Mouse (Mus musculus) megakaryocyte, embryonic 14.5 days (primary cell): Measurements from ENCODE around the gene Scrt2.

Source experiments
- FLI1 ChIP-seq: IDR thresholded peaks from 2 replicates; pipeline ENCODE4 v1.6.1; 2012; ENCODE audit warnings: low read length, inconsistent platforms, mixed read lengths
- GATA1 ChIP-seq: IDR thresholded peaks from 3 replicates; pipeline ENCODE4 v1.6.1; 2012; ENCODE audit warnings: mixed read lengths, low read length, inconsistent platforms, borderline replicate concordance

DNA sequence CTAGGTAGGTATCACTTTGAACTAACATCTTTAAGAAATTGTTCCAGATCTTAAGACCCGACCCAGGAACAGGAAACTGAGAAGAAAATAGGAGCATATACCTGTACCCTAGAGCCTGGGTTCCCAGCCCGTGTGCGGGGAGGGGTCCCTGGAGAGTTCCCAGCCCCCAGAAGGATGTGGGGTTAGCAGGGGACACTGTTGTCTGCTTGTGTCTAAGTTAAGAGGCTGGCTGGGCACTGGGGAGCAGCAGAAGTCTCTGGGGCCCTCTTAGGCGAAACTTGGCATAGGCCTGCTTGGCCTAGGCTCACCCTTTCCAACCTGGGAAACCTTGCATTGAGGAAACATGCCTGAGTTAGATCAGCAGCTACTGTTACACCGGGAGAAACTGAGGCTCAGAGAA, 63.2 kb downstream of the Scrt2 start:
- TF ChIP-seq GATA1: no peak
- TF ChIP-seq FLI1: no peak
